Mouse (Mus musculus) ES-E14 (cell line): ENCODE data around the gene Gabbr1. TPM values are rescaled to one million over a fixed set of nuclear protein-coding genes. Genes with fewer than 3 reads are reported as not detected.

ENCODE experiments used
- DNase-seq: peaks from one replicate; pipeline ENCODE4 v3.0.0-alpha.2; 2013; ENCODE audit warnings: low read depth, low spot score
- H3K27ac ChIP-seq: 2 replicates; pipeline ENCODE4 v1.5.1; 2012; ENCODE audit warnings: low read depth, mild to moderate bottlenecking, low read length, moderate library complexity, mixed read lengths; ENCODE audit not compliant: poor library complexity, insufficient read depth, severe bottlenecking
- H3K36me3 ChIP-seq: 2 replicates; pipeline ENCODE4 v1.6.1; 2012; ENCODE audit warnings: mild to moderate bottlenecking, low read length, moderate library complexity, mixed read lengths; ENCODE audit not compliant: control insufficient read depth, poor library complexity, insufficient read depth, severe bottlenecking
- H3K4me1 ChIP-seq, 2 experiments: fragments of 150-350 bp in 1 of 2; sonication (generic) in 1 of 2; 2 replicates each; pipeline ENCODE4 v1.6.1; 2012; ENCODE audit warnings: low read length in 2 of 2, mild to moderate bottlenecking in 1 of 2, mixed read lengths in 1 of 2; ENCODE audit not compliant: control insufficient read depth in 2 of 2, insufficient read depth in 2 of 2, poor library complexity in 1 of 2
- H3K4me3 ChIP-seq, 2 experiments: fragments of 150-350 bp in 1 of 2; sonication (generic) in 1 of 2; 2 replicates each; pipeline ENCODE4 v1.5.1; 2012; ENCODE audit warnings: low read length in 2 of 2, low read depth in 1 of 2, mild to moderate bottlenecking in 1 of 2, mixed read lengths in 1 of 2; ENCODE audit not compliant: insufficient read depth in 1 of 2, poor library complexity in 1 of 2, severe bottlenecking in 1 of 2
- H3K9ac ChIP-seq: 2 replicates; pipeline ENCODE4 v1.6.1; 2012; ENCODE audit warnings: low read depth, mild to moderate bottlenecking, low read length, mixed read lengths; ENCODE audit not compliant: poor library complexity, insufficient read depth, severe bottlenecking
- H3K9me3 ChIP-seq: fragments of 150-350 bp; sonication (generic); 2 replicates; pipeline ENCODE4 v1.6.1; 2012; ENCODE audit warnings: low read depth, mild to moderate bottlenecking, low read length; ENCODE audit not compliant: control insufficient read depth, insufficient read depth
- CHD2 ChIP-seq: IDR thresholded peaks from 2 replicates; pipeline ENCODE4 v1.6.1; 2014; ENCODE audit warnings: mild to moderate bottlenecking, low read depth, low read length, inconsistent platforms
- HCFC1 ChIP-seq: IDR thresholded peaks from 2 replicates; pipeline ENCODE4 v1.6.1; 2012; ENCODE audit warnings: low read length, inconsistent platforms, borderline replicate concordance; ENCODE audit not compliant: insufficient read depth
- MAFK ChIP-seq: IDR thresholded peaks from 2 replicates; pipeline ENCODE4 v1.6.1; 2014; ENCODE audit warnings: mild to moderate bottlenecking, low read depth, low read length, inconsistent platforms; ENCODE audit not compliant: insufficient read depth
- ZC3H11A ChIP-seq: IDR thresholded peaks from 2 replicates; pipeline ENCODE4 v1.6.1; 2012; ENCODE audit warnings: low read depth, mild to moderate bottlenecking, inconsistent platforms, low read length, borderline replicate concordance
- ZNF384 ChIP-seq: IDR thresholded peaks from 2 replicates; pipeline ENCODE4 v1.6.1; 2012; ENCODE audit warnings: low read depth, low read length, inconsistent platforms
- in situ Hi-C, 2 experiments: fragments of 600-800 bp; cut with MboI; formaldehyde crosslinking; loops; one replicate each; pipeline ENCODE4 v1.15.1; 2025; ENCODE audit warnings: low sequenced_read_pairs in 2 of 2, inconsistent platforms in 1 of 2; ENCODE audit not compliant: unreplicated experiment in 2 of 2
- total RNA-seq: library from RNA; depleted of rRNA; stranded (reverse); fragments of 300-350 nt; gene quantifications from 2 replicates; pipeline ENCODE4 v1.2.3, GENCODE M21; 2012

Gene Gabbr1
- total RNA-seq, 1 experiment: 60.9 TPM

- TF ChIP-seq HCFC1 (no peak), MAFK (no peak), ZNF384 (no peak), ZC3H11A (no peak), CHD2 (no peak)
- no peak for DNase-seq
- H3K4me1 ChIP-seq: peaks cover 5 to 8% of the 10 kb centered on the region in 2 experiments; a peak in 3 of 4 replicates
- peak overlapping the region; percentile 79 to 87 for H3K4me3 ChIP-seq
- no peaks in the 10 kb centered on the region for H3K9me3 ChIP-seq
- peaks cover 29% of the 10 kb centered on the region for H3K36me3 ChIP-seq
- peak overlapping the region; percentile 82 for H3K9ac ChIP-seq
- in situ Hi-C loops: no loop called here
- peak overlapping the region; percentile 41 for H3K27ac ChIP-seq
These were observed 4.0 kb downstream of the Gabbr1 start for GRCm38 (mm10) chr17:37049570-37050310.

GRCm38 (mm10) chr17:37050399-37050798 is 4.6 kb downstream of the Gabbr1 start:
- Histone ChIP-seq H3K9ac (peak overlapping the region; percentile 82), H3K4me3 (peak overlapping the region; percentile 79 to 87), H3K9me3 (no peaks in the 10 kb centered on the region), H3K36me3 (peaks cover 35% of the 10 kb centered on the region), H3K27ac (no peak overlapping the region), H3K4me1 (peaks cover 5 to 7% of the 10 kb centered on the region in 2 experiments; a peak in 2 of 4 replicates)
- TF ChIP-seq HCFC1 (no peak), MAFK (no peak), CHD2 (no peak), ZC3H11A (no peak), ZNF384 (no peak)
- DNase-seq: peak; percentile 80
- in situ Hi-C loops: no loop called here

DNA sequence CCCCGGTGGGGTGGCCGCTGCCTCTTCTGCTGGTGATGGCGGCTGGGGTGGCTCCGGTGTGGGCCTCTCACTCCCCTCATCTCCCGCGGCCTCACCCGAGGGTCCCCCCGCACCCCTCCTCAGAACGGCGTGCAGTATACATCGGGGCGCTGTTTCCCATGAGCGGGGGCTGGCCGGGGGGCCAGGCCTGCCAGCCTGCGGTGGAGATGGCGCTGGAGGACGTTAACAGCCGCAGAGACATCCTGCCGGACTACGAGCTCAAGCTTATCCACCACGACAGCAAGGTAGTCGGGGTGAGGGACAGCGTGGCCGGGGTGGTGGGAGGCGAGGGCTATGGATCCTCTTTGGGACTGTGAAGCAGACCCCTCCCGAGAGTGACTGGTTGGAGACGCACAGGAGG is 5.1 kb downstream of the Gabbr1 start:
- peaks cover 40% of the 10 kb centered on the region for H3K36me3 ChIP-seq

GRCm38 (mm10) chr17:37051745-37052144 is 6.0 kb downstream of the Gabbr1 start:
- TF ChIP-seq ZNF384 (no peak), ZC3H11A (no peak), CHD2 (no peak), HCFC1 (no peak), MAFK (no peak)
- DNase-seq: no peak
- Histone ChIP-seq H3K9ac (no peak overlapping the region), H3K27ac (no peak overlapping the region), H3K4me1 (peaks cover 5 to 7% of the 10 kb centered on the region in 2 experiments; a peak in 2 of 4 replicates), H3K36me3 (peaks cover 47% of the 10 kb centered on the region), H3K9me3 (no peaks in the 10 kb centered on the region), H3K4me3 (peak overlapping the region in 1 of 2 experiments; percentile 79; a peak in 1 of 4 replicates)
- in situ Hi-C loops: no loop called here

More for the DNA sequence above, 5.1 kb downstream of the Gabbr1 start:
- Histone ChIP-seq H3K9ac (peak overlapping the region; percentile 82), H3K9me3 (no peaks in the 10 kb centered on the region), H3K4me3 (peak overlapping the region; percentile 79 to 87), H3K4me1 (peaks cover 5 to 7% of the 10 kb centered on the region in 2 experiments; a peak in 2 of 4 replicates), H3K27ac (no peak overlapping the region)
- no peak for DNase-seq
- TF ChIP-seq ZC3H11A: no peak
- TF ChIP-seq CHD2: no peak
- no peak for TF ChIP-seq ZNF384
- no peak for TF ChIP-seq MAFK
- no peak for TF ChIP-seq HCFC1
- in situ Hi-C loops: no loop called here
